Mouse (Mus musculus) heart, postnatal 0 days (tissue): ENCODE measurements around the gene Dnah11.

ENCODE experiments used
- CTCF ChIP-seq: IDR thresholded peaks from 2 replicates; pipeline ENCODE4 v1.5.1; 2016; ENCODE audit warnings: antibody characterized with exemption, control low read depth, low read depth
- EP300 ChIP-seq: IDR thresholded peaks from 2 replicates; pipeline ENCODE4 v1.6.1; 2016; ENCODE audit warnings: antibody characterized with exemption, low read depth

DNA sequence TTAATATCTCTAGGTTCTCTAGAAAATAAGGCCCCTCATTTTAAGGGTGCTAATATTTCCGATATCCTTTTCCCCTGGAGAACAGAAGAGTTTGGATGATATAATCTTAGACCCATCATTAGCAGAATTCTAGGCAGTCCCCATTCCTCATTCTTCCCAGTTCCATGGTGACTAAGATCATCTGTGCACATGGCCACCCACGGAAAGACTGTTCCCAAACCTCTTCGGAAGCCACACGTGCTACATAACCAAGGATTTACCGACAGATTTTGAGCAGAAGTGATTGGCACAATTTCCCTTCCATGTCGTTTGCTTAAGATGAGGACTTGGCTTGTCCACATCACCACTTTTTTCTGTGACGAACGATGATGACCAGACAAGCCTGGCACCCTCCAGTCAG, 295.2 kb downstream of the Dnah11 start:
- no peak for TF ChIP-seq CTCF
- TF ChIP-seq EP300 = no peak
